Mouse (Mus musculus): ENCODE measurements around the gene Filip1l. TPM values are rescaled to one million over a fixed set of nuclear protein-coding genes. Genes with fewer than 3 reads are reported as not detected.
"Not testable (repeated sequence)": the region's sequence is repeated elsewhere in the genome, so short reads cannot be mapped to it uniquely, and the experiment has no call there.

Gene Filip1l
- polyA plus RNA-seq, 1 experiment from 2014 or later, result 3.8 TPM

DNA sequence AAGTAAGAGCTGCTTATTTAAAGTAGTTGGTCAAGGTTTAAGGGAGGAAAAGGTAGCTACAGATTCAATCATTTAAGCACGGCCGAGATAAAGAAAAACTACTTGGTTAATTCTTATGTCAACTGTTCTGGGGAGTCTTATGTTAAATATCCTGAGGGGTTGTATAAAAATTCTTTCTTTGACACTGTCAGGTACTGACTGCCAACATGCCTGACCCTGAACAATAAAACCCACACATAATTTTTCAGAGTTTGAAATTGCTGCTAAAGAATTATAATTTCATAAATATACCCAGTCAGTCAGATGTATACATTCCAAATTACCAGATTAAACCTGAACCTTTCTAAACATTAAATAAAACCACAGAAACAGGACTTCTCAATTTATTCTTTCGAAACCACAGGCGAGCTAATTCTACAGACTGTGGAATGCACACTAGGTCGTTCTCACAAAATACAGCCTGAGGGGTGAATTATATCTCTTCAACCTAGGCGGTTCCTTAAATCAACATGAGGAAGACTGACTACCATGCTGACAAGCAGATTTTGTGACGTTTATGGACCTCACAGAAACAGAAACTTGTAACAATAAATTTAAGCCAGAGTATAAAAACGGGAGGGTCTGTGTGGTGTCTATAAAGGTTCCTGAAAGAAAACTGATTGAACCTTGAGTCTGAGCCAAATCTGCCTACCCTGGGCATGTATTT lies 30.5 kb downstream of the Filip1l start:
- Histone ChIP-seq H3K27me3 (replicated peaks) (no peaks in the 10 kb centered on the region), H3K4me3 (no peak overlapping the region), H3K9ac (no peak overlapping the region), H3K36me3 (no peaks in the 10 kb centered on the region), H3K9me3 (replicated peaks) (no peaks in the 10 kb centered on the region), H3K27ac (no peak overlapping the region), H3K4me2 (no peak overlapping the region), H3K4me1 (no peaks in the 10 kb centered on the region)
- WGBS (ENCODE audit: insufficient replicate concordance), result 70% methylated on average over 8 of the region's 8 CpGs
- no peak for ATAC-seq

DNA sequence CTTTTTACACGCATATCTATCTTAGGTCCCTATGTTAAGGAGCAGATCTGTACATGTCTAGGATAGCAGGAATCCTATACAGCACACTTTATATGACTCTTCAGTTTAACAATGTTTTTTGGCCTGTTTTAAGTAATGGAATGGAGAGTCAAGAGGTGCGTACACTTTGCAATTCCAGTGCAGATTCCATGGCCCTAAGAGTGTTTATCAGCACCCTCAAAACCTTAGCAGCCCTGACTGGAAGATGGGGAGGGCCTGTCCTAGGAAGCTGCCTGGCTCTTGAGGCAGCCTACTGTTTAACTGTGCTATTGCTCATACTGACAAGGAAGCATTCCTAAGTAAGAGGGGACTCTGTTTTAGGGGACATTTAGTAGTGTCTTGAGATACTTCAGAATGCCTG lies 31.4 kb downstream of the Filip1l start:
- Histone ChIP-seq H3K9me3 (replicated peaks) (no peaks in the 10 kb centered on the region), H3K4me2 (no peak overlapping the region), H3K36me3 (no peaks in the 10 kb centered on the region), H3K27me3 (replicated peaks) (no peaks in the 10 kb centered on the region), H3K4me1 (no peaks in the 10 kb centered on the region), H3K27ac (no peak overlapping the region), H3K9ac (no peak overlapping the region), H3K4me3 (no peak overlapping the region)
- WGBS (ENCODE audit: insufficient replicate concordance), result 81% methylated on average over 2 of the region's 2 CpGs
- no peak for ATAC-seq

DNA sequence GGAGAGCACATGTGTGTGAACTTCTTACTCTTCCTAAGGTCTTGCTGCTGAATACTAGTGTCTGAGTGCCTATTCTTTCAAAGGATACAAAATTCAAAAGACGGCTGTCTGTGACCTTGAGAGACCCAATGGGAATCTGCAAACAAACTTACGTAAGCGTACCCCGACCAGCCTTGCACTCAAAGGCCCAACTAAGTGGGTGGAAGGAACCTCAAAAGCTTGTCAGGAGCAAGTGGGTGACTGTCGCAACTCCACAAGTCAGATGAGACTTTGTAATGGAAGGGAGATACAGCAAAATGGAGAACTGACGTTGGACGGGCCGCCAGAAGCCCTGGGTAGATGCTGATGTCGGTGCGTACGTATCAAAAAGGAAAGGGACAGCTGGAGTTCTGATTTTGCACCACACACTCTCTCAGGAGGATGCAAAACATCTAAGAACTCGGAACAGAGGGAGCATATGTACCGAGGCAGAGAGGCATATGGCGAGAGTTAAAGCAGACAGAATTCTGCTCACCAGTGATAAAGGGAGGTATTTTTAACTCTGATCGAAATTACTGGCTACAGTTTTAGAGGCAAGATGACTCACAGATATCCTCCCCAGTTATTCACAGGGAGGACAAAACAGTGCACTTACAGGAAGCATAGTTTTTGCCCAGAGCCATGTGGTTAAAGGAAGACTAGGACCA lies 36.8 kb downstream of the Filip1l start:
- no peak overlapping the region for H3K4me3 ChIP-seq
- H3K4me2 ChIP-seq, result no peak overlapping the region
- no peak overlapping the region for H3K9ac ChIP-seq
- no peak overlapping the region for H3K27ac ChIP-seq
- no peaks in the 10 kb centered on the region for H3K4me1 ChIP-seq
- ATAC-seq, result no peak
- no peaks in the 10 kb centered on the region for H3K9me3 ChIP-seq (replicated peaks)
- no peaks in the 10 kb centered on the region for H3K27me3 ChIP-seq (replicated peaks)
- H3K36me3 ChIP-seq, result no peaks in the 10 kb centered on the region
- 72% methylated on average over 15 of the region's 15 CpGs for WGBS (ENCODE audit: insufficient replicate concordance)

DNA sequence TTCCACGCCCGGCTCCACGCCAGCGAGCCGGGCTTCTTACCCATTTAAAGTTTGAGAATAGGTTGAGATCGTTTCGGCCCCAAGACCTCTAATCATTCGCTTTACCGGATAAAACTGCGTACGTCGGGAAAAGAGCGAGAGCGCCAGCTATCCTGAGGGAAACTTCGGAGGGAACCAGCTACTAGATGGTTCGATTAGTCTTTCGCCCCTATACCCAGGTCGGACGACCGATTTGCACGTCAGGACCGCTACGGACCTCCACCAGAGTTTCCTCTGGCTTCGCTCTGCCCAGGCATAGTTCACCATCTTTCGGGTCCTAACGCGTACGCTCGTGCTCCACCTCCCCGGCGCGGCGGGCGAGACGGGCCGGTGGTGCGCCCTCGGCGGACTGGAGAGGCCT lies 38.3 kb downstream of the Filip1l start:
- WGBS (ENCODE audit: insufficient replicate concordance), result 26% methylated on average over 27 of the region's 39 CpGs
- not testable (repeated sequence) for H3K9ac ChIP-seq; H3K4me1 ChIP-seq; H3K27me3 ChIP-seq (replicated peaks); H3K4me3 ChIP-seq; H3K9me3 ChIP-seq (replicated peaks); H3K4me2 ChIP-seq; ATAC-seq; H3K27ac ChIP-seq; H3K36me3 ChIP-seq

DNA sequence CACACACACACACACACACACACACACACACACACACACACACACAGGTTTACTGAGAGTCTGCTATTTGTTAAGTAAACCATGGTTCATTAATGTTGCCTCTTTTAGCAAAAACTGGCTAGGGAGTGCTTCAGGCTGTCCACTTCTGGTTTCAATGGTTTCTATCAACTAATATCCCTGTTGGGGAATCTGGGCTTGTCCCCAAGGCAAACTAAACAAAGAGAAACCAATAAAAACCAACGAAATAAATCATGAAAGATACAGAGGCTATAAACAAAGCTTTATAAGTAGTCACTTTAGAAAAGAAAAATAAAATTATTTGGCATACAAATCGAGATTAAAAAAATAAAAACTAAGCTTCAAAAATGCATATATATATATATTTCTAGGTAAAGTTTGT lies 39.6 kb downstream of the Filip1l start:
- Histone ChIP-seq H3K4me2 (no peak overlapping the region), H3K27ac (no peak overlapping the region), H3K4me1 (no peaks in the 10 kb centered on the region), H3K27me3 (replicated peaks) (no peaks in the 10 kb centered on the region), H3K36me3 (no peaks in the 10 kb centered on the region), H3K9ac (no peak overlapping the region), H3K4me3 (no peak overlapping the region), H3K9me3 (replicated peaks) (no peaks in the 10 kb centered on the region)
- WGBS (ENCODE audit: insufficient replicate concordance), result 56% methylated on average over 2 of the region's 2 CpGs
- no peak for ATAC-seq

DNA sequence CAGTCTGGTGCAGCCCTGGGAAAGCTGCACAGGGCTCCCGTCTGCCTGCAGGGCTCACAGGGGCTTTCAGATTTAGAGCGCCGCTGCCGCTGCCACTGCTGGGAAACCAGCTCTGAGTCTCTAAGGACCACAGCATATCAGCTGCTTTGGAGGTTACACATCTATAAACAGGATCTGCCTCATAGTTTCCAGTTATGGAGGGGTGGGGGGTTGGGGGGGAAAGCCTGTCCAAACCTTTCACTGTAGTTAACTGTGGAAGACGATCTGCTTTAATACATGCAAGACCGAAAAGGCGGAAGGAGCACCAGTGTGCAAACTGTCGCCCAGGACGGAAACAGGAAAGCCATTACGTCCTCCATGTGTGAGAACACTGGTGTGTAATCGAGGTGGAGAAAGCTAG lies 40.3 kb downstream of the Filip1l start:
- ATAC-seq, result no peak
- WGBS (ENCODE audit: insufficient replicate concordance), result 73% methylated on average over 11 of the region's 11 CpGs
- no peaks in the 10 kb centered on the region for H3K27me3 ChIP-seq (replicated peaks)
- H3K4me1 ChIP-seq, result no peaks in the 10 kb centered on the region
- no peak overlapping the region for H3K9ac ChIP-seq
- no peak overlapping the region for H3K4me2 ChIP-seq
- no peaks in the 10 kb centered on the region for H3K36me3 ChIP-seq
- no peaks in the 10 kb centered on the region for H3K9me3 ChIP-seq (replicated peaks)
- H3K27ac ChIP-seq, result no peak overlapping the region
- H3K4me3 ChIP-seq, result no peak overlapping the region

DNA sequence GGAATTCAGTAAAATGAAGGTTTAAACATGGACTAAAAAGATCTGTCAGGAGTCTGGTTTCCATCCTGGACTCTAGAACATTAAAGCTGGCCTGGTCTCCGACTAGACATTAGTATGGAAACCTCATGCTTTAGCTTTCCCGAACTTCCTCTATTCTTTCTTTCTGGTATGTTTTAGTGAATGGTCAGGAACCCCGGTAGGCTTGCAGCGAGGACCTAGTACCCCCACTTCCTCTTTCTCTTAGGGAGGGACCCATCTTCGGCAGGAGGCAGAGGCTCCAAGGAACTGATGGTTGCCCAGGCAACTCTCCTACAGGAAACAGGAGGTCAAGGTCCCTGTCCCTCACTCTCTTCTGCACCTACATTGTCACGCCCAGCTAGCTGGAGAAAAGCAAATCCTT lies 43.4 kb downstream of the Filip1l start:
- H3K27me3 ChIP-seq (replicated peaks), result no peaks in the 10 kb centered on the region
- H3K9ac ChIP-seq, result no peak overlapping the region
- H3K27ac ChIP-seq, result no peak overlapping the region
- H3K4me1 ChIP-seq, result no peaks in the 10 kb centered on the region
- no peaks in the 10 kb centered on the region for H3K36me3 ChIP-seq
- H3K9me3 ChIP-seq (replicated peaks), result no peaks in the 10 kb centered on the region
- H3K4me3 ChIP-seq, result no peak overlapping the region
- no peak for ATAC-seq
- 39% methylated on average over 6 of the region's 6 CpGs for whole genome bisulfite sequencing (ENCODE audit: insufficient replicate concordance)
- H3K4me2 ChIP-seq, result no peak overlapping the region

DNA sequence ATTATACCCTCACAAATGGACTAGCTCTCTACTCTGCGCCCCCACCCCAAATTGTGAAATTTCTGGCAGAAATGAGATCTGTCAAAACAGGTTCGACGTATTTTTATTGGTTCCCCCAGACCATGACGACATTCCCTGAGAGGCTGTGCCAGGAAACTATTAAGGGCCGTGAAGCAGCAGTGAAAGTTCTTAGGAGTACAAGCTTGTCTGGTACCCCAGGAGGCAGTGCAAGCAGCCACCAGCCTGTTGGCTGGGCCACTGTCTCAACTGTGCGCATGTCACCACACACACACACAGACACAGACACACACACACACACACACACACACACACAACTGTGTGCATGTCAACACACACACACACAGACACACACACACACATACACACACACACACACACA lies 45.0 kb downstream of the Filip1l start:
- H3K27ac ChIP-seq, result no peak overlapping the region
- H3K36me3 ChIP-seq, result no peaks in the 10 kb centered on the region
- H3K4me3 ChIP-seq, result no peak overlapping the region
- 75% methylated on average over 6 of the region's 6 CpGs for WGBS (ENCODE audit: insufficient replicate concordance)
- ATAC-seq, result no peak
- no peaks in the 10 kb centered on the region for H3K9me3 ChIP-seq (replicated peaks)
- H3K27me3 ChIP-seq (replicated peaks), result no peaks in the 10 kb centered on the region
- no peak overlapping the region for H3K4me2 ChIP-seq
- H3K4me1 ChIP-seq, result no peaks in the 10 kb centered on the region
- H3K9ac ChIP-seq, result no peak overlapping the region

DNA sequence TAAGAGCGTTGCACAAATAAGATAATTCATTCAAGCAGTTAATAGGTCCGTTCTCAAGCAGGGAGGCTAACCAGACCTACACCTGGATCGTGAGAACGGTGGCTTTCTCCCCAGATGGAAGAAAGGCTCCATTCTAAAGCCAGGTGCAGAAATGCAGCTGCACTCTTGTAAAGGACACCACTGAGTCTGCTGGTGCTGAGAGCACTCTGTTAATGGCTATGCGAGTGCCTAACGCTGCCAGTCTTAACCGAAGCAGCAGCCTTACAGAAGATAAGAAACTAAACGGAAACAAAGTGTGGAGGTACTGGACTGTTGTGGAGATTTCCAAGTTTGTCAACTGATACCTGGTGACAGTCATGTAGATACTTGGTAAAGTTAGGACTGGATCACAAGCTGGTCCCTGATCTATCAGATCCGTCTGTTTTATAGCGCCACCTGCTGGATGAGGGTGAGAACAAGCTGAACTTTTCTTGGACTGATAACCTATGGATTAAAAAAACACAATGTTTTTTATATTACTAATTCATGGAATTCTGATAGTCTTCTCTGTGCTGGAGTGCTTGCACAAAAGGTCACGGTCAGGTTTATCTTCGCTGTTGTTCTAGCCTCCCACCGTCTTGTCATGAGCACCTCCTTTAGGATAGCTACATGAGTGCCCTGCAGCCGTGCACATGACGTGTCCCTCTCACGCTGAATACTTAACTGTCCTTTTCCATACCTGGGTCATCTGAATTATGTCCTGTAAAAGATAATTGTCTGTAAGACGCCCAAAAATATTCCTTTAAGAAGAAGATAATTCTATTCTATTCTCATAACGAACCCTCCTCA lies 45.7 kb downstream of the Filip1l start:
- ATAC-seq, result no peak
- Histone ChIP-seq H3K4me1 (no peaks in the 10 kb centered on the region), H3K36me3 (no peaks in the 10 kb centered on the region), H3K9me3 (replicated peaks) (no peaks in the 10 kb centered on the region), H3K27ac (no peak overlapping the region), H3K9ac (no peak overlapping the region), H3K4me3 (no peak overlapping the region), H3K27me3 (replicated peaks) (no peaks in the 10 kb centered on the region), H3K4me2 (no peak overlapping the region)
- WGBS (ENCODE audit: insufficient replicate concordance), result 58% methylated on average over 18 of the region's 18 CpGs

DNA sequence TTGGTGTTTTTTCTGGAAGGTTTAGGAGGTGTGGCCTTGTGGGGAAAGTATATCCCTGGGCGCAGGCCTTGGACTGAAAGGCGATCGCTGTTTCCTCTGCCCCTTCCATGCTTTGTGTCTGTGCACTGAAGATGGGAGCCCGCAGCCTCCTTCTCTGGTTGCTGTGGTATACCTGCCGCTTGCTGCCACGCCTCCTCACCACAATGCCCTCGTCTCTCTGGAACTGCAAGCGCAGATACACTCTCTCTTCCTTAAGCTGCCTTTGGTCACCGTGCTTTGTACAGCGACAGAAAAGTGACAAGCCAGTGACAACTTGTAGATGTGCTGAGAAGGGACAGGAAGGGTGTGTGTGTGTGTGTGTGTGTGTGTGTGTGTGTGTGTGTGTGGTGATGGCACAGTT lies 46.7 kb downstream of the Filip1l start:
- H3K27ac ChIP-seq, result no peak overlapping the region
- H3K9ac ChIP-seq, result no peak overlapping the region
- no peak for ATAC-seq
- no peaks in the 10 kb centered on the region for H3K4me1 ChIP-seq
- no peaks in the 10 kb centered on the region for H3K36me3 ChIP-seq
- 67% methylated on average over 10 of the region's 10 CpGs for WGBS (ENCODE audit: insufficient replicate concordance)
- H3K4me3 ChIP-seq, result no peak overlapping the region
- no peak overlapping the region for H3K4me2 ChIP-seq
- no peaks in the 10 kb centered on the region for H3K27me3 ChIP-seq (replicated peaks)
- no peaks in the 10 kb centered on the region for H3K9me3 ChIP-seq (replicated peaks)

DNA sequence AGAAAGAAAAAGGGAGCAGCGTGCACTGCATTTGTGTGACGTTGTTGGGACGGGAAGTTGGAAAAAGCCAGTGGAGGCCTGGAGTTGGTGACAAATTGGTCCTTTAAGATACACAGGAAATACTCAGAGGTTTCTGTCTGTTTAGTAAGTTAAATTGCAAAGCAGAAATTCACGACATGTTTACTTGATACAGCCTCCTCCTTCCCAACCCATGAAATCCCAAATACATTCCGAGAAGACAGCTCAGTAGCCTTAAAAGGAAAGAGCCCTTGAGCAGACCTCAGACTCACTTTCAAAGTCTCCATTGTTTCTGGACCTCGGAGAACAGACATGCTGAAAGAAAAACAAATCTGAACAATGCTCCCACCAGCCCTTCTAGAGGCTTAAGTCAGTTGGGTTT lies 48.8 kb downstream of the Filip1l start:
- WGBS (ENCODE audit: insufficient replicate concordance), result 54% methylated on average over 6 of the region's 6 CpGs
- no peak for ATAC-seq
- H3K27me3 ChIP-seq (replicated peaks), result no peaks in the 10 kb centered on the region

DNA sequence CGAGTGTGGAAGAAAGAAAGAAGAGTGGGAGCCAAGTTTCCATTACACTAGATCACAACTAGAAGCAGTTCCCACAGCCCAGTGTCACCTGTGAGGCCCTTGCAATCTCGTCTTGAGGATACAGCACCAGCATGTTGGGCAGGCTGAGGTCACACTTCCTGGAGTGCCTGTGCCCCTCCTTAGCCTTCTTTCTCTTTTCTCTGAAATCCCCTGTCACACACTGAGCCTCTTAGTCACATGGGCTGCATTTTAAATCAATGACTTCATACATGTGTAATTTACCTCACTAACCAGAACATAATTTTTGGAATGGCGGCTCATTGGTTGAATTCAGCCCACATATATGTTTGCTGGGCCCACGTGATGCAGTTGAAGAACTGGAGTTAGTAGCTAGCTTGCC lies 50.0 kb downstream of the Filip1l start:
- no peak overlapping the region for H3K4me3 ChIP-seq
- no peaks in the 10 kb centered on the region for H3K27me3 ChIP-seq (replicated peaks)
- H3K9ac ChIP-seq, result no peak overlapping the region
- ATAC-seq, result no peak
- no peaks in the 10 kb centered on the region for H3K4me1 ChIP-seq
- no peak overlapping the region for H3K4me2 ChIP-seq
- H3K27ac ChIP-seq, result no peak overlapping the region
- no peaks in the 10 kb centered on the region for H3K36me3 ChIP-seq
- no peaks in the 10 kb centered on the region for H3K9me3 ChIP-seq (replicated peaks)
- WGBS (ENCODE audit: insufficient replicate concordance), result 68% methylated on average over 4 of the region's 4 CpGs

More for the DNA sequence above, 48.8 kb downstream of the Filip1l start:
- H3K4me2 ChIP-seq, result no peak overlapping the region
- no peak overlapping the region for H3K27ac ChIP-seq
- H3K4me3 ChIP-seq, result no peak overlapping the region
- H3K9me3 ChIP-seq (replicated peaks), result no peaks in the 10 kb centered on the region
- H3K4me1 ChIP-seq, result no peaks in the 10 kb centered on the region
- H3K9ac ChIP-seq, result no peak overlapping the region
- H3K36me3 ChIP-seq, result no peaks in the 10 kb centered on the region

Measured in liver, embryonic 12.5 days (tissue).